Mouse (Mus musculus) small intestine, adult 2 months (tissue): ENCODE data around the gene Nsun2.

Experiments used
- CTCF ChIP-seq: fragments of 200-500 bp; IDR thresholded peaks from 2 replicates; pipeline ENCODE4 v1.5.1; 2012; ENCODE audit warnings: low read depth, mild to moderate bottlenecking, control low read depth, inconsistent platforms, low read length, moderate library complexity, mixed read lengths; ENCODE audit not compliant: insufficient replicate concordance, insufficient read length; ENCODE audit errors: extremely low read depth
- POLR2A ChIP-seq: fragments of 200-500 bp; IDR thresholded peaks from 2 replicates; pipeline ENCODE4 v1.6.1; 2012; ENCODE audit warnings: low read depth, mild to moderate bottlenecking, control low read depth, inconsistent platforms, low read length, moderate library complexity

- TF ChIP-seq POLR2A (no peak), CTCF (no peak)
These were observed 8.2 kb downstream of the Nsun2 start for GRCm38 (mm10) chr13:69541776-69542175.
